Mouse (Mus musculus) liver, embryonic 16.5 days (tissue): Measurements from ENCODE around the gene Ankzf1. TPM values are rescaled to one million over a fixed set of nuclear protein-coding genes. Genes with fewer than 3 reads are reported as not detected.
"Not testable (repeated sequence)": the region's sequence is repeated elsewhere in the genome, so short reads cannot be mapped to it uniquely, and the experiment has no call there.

Experiments
- ATAC-seq: fragments of 200-750 bp; cut with Nextera tagmentation; 2 replicates; pipeline ENCODE4 v1.8.0; 2017; ENCODE audit warnings: low read depth, mild to moderate bottlenecking, moderate number of reproducible peaks, moderate library complexity
- H3K27ac ChIP-seq: fragments of 300-500 bp; sonication (generic); 2 replicates; pipeline ENCODE4 v1.5.1; 2014; ENCODE audit warnings: mild to moderate bottlenecking, low read length
- H3K27me3 ChIP-seq: fragments of 300-500 bp; sonication (generic); 2 replicates; pipeline ENCODE4 v1.6.1; 2014; ENCODE audit warnings: low read depth, low read length, mixed read lengths; ENCODE audit not compliant: control insufficient read depth, insufficient read depth
- H3K36me3 ChIP-seq: fragments of 300-500 bp; sonication (generic); 2 replicates; pipeline ENCODE4 v1.6.1; 2014; ENCODE audit warnings: mild to moderate bottlenecking; ENCODE audit not compliant: control insufficient read depth, insufficient read depth
- H3K4me1 ChIP-seq: fragments of 300-500 bp; sonication (generic); 2 replicates; pipeline ENCODE4 v1.6.1; 2014; ENCODE audit warnings: low read depth, low read length, mixed read lengths; ENCODE audit not compliant: control insufficient read depth
- H3K4me2 ChIP-seq: fragments of 300-500 bp; sonication (generic); 2 replicates; pipeline ENCODE4 v1.6.1; 2014; ENCODE audit warnings: low read depth, low read length, mixed read lengths
- H3K4me3 ChIP-seq: fragments of 300-500 bp; sonication (generic); 2 replicates; pipeline ENCODE4 v1.5.1; 2014; ENCODE audit warnings: low read depth, mild to moderate bottlenecking, low read length
- H3K9ac ChIP-seq: fragments of 300-500 bp; sonication (generic); 2 replicates; pipeline ENCODE4 v1.6.1; 2014; ENCODE audit warnings: low read depth, low read length
- H3K9me3 ChIP-seq: fragments of 300-500 bp; sonication (generic); replicated peaks from 2 replicates; pipeline ENCODE4 v1.6.1; 2016; ENCODE audit warnings: low read length; ENCODE audit not compliant: control insufficient read depth
- WGBS: fragments of 180-500 bp; shearing (Covaris S2); extraction: QIAGEN DNeasy Blood & Tissue Kit; methylation state at CpG from one replicate; pipeline ENCODE4 v1.1.7; 2014; ENCODE audit not compliant: insufficient replicate concordance; 5-methylcytosine and 5-hydroxymethylcytosine counted together
- polyA plus RNA-seq: library from polyadenylated mRNA; unstranded; fragments of >200 nt; fragmentation: Nextera tagmentation; extraction: Ambion mirVana; gene quantifications from 2 replicates; pipeline ENCODE4 v1.2.1, GENCODE M21; 2015

Ankzf1 gene
- polyA plus RNA-seq, 1 experiment from 2014 or later: 12.0 TPM

GRCm38 (mm10) chr1:75227653-75228052 is 35.7 kb downstream of the Ankzf1 start:
- peaks cover 10% of the 10 kb centered on the region for H3K4me1 ChIP-seq

GRCm38 (mm10) chr1:75229158-75229557 is 37.2 kb downstream of the Ankzf1 start:
- Histone ChIP-seq H3K36me3 (no peaks in the 10 kb centered on the region), H3K27me3 (no peaks in the 10 kb centered on the region), H3K4me2 (no peak overlapping the region), H3K9me3 (no peaks in the 10 kb centered on the region), H3K27ac (peak overlapping the region; percentile 69), H3K4me1 (peaks cover 11% of the 10 kb centered on the region), H3K4me3 (no peak overlapping the region), H3K9ac (no peak overlapping the region)
- WGBS: 31% methylated on average over 4 of the region's 4 CpGs
- peak; percentile 87 for ATAC-seq

More at GRCm38 (mm10) chr1:75227653-75228052, 35.7 kb downstream of the Ankzf1 start:
- Histone ChIP-seq H3K9ac (no peak overlapping the region), H3K27me3 (no peaks in the 10 kb centered on the region), H3K27ac (no peak overlapping the region), H3K36me3 (no peaks in the 10 kb centered on the region), H3K9me3 (no peaks in the 10 kb centered on the region), H3K4me2 (no peak overlapping the region), H3K4me3 (no peak overlapping the region)
- no peak for ATAC-seq
- WGBS: 82% methylated on average over 1 of the region's 1 CpGs

DNA sequence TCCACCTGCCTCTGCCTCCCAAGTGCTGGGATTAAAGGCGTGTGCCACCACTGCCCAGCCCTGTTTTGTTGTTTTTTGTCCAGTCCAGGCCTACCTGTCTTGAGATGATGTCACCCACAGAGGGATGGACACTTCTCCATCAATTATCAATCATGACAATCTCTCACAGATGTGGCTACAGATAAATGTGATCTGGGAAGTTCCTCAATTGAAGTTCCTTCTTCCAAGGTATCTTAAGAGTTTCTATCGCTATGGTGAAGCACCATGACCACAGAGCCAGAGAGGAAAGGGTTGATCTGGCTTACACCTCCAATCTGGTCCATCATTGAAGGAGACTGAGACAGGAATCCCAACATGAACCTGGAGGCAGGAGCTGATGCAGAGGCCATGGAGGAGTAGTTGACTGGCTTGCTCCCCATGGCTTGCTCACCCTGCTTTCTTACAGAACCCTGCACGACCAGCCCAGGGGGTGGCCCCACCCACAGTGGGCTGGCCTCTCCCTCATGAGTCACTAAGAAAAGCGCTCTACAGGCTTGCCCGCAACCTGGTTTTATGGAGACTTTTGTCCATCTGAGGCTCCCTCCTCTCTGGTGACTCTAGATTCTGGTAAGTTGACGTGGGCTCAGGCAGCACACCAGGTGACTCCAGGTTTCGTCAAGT is 38.5 kb downstream of the Ankzf1 start:
- Histone ChIP-seq H3K9ac (no peak overlapping the region), H3K36me3 (no peaks in the 10 kb centered on the region), H3K4me1 (peaks cover 23% of the 10 kb centered on the region), H3K27me3 (no peaks in the 10 kb centered on the region), H3K4me3 (no peak overlapping the region), H3K27ac (no peak overlapping the region), H3K9me3 (no peaks in the 10 kb centered on the region), H3K4me2 (no peak overlapping the region)
- ATAC-seq: 0 out of 2 replicates have a peak, but pooled peaks have one; percentile 20
- WGBS: 51% methylated on average over 7 of the region's 7 CpGs

DNA sequence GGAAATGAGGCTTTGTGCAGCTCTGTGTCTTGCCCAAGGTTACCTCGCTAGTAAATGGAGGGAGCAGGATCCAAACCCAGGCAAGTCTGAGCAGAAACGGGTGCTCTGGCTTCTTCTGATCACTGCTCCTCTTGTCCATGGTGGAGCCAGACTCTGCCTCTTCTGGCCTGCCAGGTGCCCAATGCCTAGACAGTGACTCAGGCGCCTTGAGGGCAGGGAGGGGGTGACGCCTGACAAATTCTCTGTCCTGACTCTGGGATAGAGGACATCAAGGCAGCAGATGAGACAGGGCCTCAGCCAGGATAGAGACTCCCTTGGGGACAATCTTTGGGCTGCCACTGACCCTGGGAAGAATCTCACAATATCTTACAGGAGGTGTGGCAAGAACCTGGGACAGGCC is 39.3 kb downstream of the Ankzf1 start:
- Histone ChIP-seq H3K36me3 (no peaks in the 10 kb centered on the region), H3K4me3 (no peak overlapping the region), H3K4me1 (peaks cover 29% of the 10 kb centered on the region), H3K9me3 (no peaks in the 10 kb centered on the region), H3K4me2 (no peak overlapping the region), H3K27ac (no peak overlapping the region), H3K27me3 (no peaks in the 10 kb centered on the region), H3K9ac (no peak overlapping the region)
- no peak for ATAC-seq
- 61% methylated on average over 4 of the region's 4 CpGs for WGBS

- WGBS: 60% methylated on average over 5 of the region's 5 CpGs
- Histone ChIP-seq H3K4me1 (peaks cover 30% of the 10 kb centered on the region), H3K9me3 (no peaks in the 10 kb centered on the region), H3K4me2 (no peak within 1 kb of the TSS), H3K27ac (no peak within 1 kb of the TSS), H3K27me3 (no peaks in the 10 kb centered on the region), H3K4me3 (no peak within 1 kb of the TSS), H3K9ac (no peak within 1 kb of the TSS), H3K36me3 (no peaks in the 10 kb centered on the region)
- ATAC-seq: no peak
Measured at GRCm38 (mm10) chr1:75231664-75232152, 39.8 kb downstream of the Ankzf1 start, which contains the start of gene A630095N17Rik. A630095N17Rik (minus strand) TSS chr1:75232102.

DNA sequence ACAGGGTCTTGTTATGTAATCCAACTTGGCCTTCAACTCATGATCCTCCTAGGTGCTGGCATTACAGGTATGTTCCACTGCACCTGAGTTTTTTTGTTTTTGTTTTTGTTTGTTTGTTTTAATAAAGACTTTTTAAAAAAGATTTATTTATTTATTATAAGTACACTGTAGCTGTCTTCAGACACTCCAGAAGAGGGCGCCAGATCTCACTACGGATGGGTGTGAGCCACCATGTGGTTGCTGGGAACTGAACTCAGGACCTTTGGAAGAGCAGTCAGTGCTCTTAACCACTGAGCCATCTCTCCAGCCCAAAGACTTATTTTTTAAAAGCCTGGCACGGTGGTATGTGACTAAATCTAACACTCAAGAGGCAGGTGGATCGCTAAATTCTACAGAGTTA is 40.5 kb downstream of the Ankzf1 start:
- WGBS: 64% methylated on average over 4 of the region's 4 CpGs
- H3K4me1 ChIP-seq: peaks cover 38% of the 10 kb centered on the region
- not testable (repeated sequence) for ATAC-seq

GRCm38 (mm10) chr1:75234606-75235005 is 42.7 kb downstream of the Ankzf1 start:
- WGBS: 3% methylated on average over 8 of the region's 8 CpGs
- Histone ChIP-seq H3K9me3 (no peaks in the 10 kb centered on the region), H3K27me3 (no peaks in the 10 kb centered on the region), H3K4me2 (no peak overlapping the region), H3K27ac (peak overlapping the region; percentile 99), H3K9ac (no peak overlapping the region; the same call in 1 of the 2 replicates), H3K36me3 (no peaks in the 10 kb centered on the region), H3K4me3 (no peak overlapping the region), H3K4me1 (peaks cover 46% of the 10 kb centered on the region)
- ATAC-seq: peak; percentile 14; the same call in 1 of the 2 replicates

More for the DNA sequence above, 40.5 kb downstream of the Ankzf1 start:
- not testable (repeated sequence) for H3K27ac ChIP-seq, H3K36me3 ChIP-seq, H3K27me3 ChIP-seq, H3K4me2 ChIP-seq, H3K9me3 ChIP-seq, H3K9ac ChIP-seq, H3K4me3 ChIP-seq

DNA sequence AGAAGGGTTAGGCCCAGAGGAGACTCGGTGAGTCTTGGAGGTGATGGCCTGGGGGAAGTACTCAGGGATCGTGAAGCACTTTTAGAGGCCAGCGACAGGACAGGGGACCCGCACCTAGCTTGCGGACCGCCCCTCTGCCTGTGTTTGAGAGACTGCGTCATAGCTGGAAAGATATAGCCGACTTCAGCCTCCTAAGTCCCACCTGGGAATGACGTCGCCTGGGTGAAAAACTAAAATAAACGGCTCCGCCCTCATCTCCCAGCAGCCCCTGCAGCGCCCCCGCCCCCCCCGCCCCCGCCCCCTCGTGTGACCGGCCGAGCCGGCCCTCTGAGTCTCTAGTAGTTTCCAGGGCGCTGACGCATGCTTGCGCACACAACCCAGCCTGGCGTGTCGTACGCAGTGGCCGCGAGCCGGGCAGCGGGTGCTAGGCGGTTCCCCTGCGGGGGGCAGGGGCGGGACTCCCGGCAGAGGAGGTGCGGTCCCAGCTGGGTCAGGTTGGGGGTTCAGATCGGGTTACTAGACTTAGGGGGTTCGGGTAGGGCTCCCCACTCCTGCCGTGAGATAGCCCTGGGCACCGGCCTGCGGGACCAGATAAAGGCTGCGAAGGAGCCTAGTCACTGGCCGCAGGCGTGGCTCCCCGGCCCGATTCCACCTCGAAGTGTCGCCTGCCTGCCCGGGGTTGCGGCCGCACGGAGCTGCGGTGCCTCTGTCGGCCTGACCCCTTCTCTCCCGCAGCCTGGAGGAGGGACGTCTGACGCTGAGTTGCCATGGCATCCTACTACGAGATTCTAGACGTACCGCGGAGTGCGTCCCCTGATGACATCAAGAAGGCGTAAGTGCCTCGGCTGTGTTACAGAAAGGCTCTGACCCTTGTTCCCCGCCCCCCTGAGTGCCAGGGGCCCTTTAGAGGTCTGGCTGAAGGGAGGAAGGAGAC is 44.4 kb downstream of the Ankzf1 start, which contains the start of gene Dnajb2:
Dnajb2 (plus strand) TSS at position 290 of the 934 bp plus-strand sequence.
- peak within 1 kb of the TSS; percentile 86 for H3K4me2 ChIP-seq
- H3K9me3 ChIP-seq: no peaks in the 10 kb centered on the region
- ATAC-seq: peak; percentile 95
- peak within 1 kb of the TSS; percentile 99 for H3K27ac ChIP-seq
- peaks cover 45% of the 10 kb centered on the region for H3K4me1 ChIP-seq
- H3K36me3 ChIP-seq: no peaks in the 10 kb centered on the region; the same call in none of the 2 replicates
- H3K27me3 ChIP-seq: no peaks in the 10 kb centered on the region
- WGBS: under 1% methylated on average over 64 of the region's 64 CpGs
- peak within 1 kb of the TSS; percentile 69 for H3K4me3 ChIP-seq
- peak within 1 kb of the TSS; percentile 79 for H3K9ac ChIP-seq
